Mouse (Mus musculus) urinary bladder, adult 18-20 months (tissue): ENCODE measurements around the gene Abhd12.
A peak's percentile ranks its signal among the peaks of the same experiment; 100 is the strongest.
"Not testable (repeated sequence)": the region's sequence is repeated elsewhere in the genome, so short reads cannot be mapped to it uniquely, and the experiment has no call there.

Source experiments
- DNase-seq, 2 experiments: peaks; one replicate each; pipeline ENCODE4 v3.0.0; 2022; ENCODE audit warnings: low spot score in 2 of 2, mixed read lengths in 2 of 2

Abhd12 gene

DNA sequence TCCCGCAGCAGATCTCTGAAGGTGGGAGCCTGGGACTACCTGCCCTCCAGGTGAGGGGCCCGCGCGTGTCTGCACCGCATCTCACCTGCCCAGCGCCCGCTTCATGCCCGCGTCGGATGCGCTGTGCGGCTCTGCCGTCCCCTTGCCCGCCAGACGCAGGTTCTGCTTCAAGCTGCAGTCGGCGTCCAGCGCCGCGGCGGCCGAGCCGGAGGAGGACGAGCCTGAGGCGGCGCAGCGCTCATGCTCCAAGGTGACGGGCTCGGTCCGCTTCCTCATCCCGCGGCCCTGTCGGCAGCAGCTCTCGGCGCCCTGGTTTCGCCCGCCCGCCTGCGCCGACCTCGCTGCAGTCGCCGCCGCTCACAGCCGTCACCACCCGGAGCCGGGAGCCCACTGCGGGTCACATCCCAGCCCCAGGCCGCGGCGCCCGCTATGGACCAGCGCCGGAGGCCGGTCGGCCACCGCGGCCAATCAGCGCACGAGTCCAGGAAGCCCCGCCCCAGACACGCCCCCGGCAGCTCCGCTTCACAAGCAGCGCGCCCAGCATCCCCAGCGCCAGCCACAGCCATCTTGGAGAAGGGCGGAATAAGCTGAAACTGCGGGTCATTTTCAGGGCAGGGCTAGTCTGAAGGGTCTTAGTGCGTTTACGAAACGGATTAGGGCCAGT lies at the start of gene Abhd12:
TSS of gene Abhd12 (minus strand) at position 470 of the 664 bp plus-strand sequence.
- DNase-seq, result peak; percentile 96 to 98

- DNase-seq, result no peak
Observed at GRCm38 (mm10) chr2:150951201-150951600, 46.7 kb upstream of the Abhd12 start.

GRCm38 (mm10) chr2:150950056-150950455 lies 45.5 kb upstream of the Abhd12 start:
- no peak for DNase-seq

DNA sequence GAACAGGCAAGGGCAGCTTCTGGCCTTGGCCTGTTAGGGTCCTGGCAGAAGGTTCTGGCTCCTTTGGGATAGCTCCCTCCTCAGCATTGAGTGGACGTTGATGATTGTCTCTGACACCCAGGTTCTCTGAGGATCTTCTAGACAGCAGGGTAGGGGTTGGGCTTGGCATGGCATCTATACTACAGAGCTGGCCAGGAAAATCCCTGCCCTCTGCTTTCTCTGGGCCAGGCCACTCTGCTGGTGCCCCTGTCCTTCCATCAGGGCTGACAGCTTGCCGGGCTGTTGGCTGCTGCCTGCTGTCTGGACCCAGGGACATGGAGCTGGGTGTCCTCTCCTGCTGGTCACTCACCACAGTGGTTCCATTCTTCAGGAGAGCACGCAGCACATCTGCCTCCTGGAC lies 45.1 kb upstream of the Abhd12 start:
- DNase-seq, result no peak

DNA sequence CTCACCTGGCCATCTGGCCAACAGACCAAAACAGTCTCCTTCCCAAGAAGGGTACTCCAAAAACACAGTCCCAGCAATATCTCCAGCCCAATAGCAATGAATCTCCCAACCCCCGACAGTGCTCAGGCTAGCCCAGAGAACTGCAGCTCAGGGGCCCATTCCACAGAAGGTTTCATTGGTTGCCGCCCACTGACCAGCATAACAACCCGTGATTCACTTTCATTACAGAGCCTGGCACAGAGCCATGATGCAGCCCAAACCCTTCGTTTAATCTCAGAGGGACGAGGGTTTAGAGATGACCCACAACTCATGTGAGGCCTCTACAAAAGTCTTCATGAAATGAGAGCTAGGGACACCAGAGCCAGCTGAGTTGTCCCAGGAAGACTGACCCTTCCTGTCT lies 44.2 kb upstream of the Abhd12 start:
- DNase-seq, result no peak

GRCm38 (mm10) chr2:150947880-150948611 lies 43.5 kb upstream of the Abhd12 start:
- not testable (repeated sequence) for DNase-seq

- not testable (repeated sequence) for DNase-seq
Observed at GRCm38 (mm10) chr2:150947341-150947740, 42.8 kb upstream of the Abhd12 start.

DNA sequence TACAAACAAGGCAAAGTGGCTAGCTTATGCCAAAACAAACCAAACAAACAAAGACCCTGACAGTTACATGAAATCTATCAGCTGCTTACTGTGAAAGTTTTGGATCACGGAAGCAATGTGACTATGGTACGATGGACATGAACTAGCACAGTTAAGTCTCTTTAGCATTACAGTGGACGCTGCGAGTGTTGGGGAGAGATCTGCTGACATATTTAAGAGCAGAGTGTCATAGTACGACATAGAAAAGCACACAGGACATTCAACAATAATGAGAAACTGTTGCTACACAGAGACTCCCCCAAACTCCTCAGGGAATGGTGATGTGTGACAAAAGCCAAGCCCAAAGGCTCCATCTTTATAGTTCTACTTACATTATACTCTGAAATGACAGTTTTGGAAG lies 39.5 kb upstream of the Abhd12 start:
- no peak for DNase-seq

DNA sequence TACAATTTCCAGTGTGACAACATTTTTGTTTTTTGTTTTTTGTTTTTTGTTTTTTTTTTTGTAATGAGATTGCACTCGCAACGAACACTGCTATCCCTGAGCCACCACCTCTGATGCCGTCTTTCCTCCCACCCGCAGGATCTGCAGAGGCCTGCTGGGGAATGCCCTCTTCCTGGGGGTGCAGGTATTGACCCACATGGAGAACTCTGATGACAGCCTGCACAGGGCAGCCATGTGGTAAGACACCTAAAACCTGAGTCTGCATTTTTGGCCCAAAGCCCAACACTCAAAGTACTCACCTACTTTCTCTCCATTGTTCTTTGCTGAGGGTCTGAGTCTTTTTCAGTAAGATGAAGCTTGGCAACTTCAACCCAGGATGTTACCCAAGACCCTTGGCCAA lies 30.1 kb upstream of the Abhd12 start:
- DNase-seq, result no peak

GRCm38 (mm10) chr2:150933482-150933881 lies 28.9 kb upstream of the Abhd12 start:
- no peak for DNase-seq

DNA sequence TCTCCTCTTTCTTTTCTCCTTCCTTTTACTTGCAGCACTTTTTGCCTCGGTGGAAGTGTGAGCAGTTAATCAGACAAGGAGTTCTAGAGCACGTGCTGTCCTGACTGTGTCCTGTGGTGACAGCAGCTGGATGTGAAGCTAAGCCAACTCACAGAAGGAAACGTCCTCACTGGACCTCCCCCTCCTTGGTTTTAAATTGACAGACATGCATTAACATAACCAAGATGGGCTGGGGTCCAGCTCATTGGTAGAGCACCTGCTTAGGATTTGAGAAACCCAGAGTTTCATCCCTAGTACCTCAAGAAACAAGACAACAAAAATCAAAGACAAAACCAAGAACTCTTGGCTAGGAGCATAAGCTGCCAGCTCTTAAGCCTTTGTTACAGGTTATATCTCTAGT lies 26.3 kb upstream of the Abhd12 start:
- DNase-seq, result no peak

GRCm38 (mm10) chr2:150929156-150929555 lies 24.6 kb upstream of the Abhd12 start:
- no peak for DNase-seq

- no peak for DNase-seq
Observed at GRCm38 (mm10) chr2:150927038-150927720, 22.6 kb upstream of the Abhd12 start.

DNA sequence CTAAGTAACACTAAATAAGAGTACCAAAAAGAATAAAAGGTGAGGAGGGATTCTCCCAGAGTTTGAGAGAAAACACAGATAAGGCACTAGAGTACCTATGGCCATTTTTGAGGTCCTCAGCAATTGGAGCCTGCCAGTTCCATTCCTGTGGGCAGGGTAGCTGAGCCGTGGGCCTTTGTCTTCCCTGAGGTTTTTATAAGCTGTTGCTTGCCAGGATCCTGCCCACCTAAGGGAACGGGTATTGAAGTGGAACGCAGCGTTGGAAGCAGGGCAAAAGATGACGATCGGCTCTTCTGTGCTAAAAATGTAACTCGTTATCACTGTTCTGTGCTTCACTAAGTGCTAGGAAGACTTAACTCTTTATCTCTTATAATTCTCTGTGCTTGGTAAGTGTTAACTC lies 19.0 kb upstream of the Abhd12 start:
- no peak for DNase-seq

DNA sequence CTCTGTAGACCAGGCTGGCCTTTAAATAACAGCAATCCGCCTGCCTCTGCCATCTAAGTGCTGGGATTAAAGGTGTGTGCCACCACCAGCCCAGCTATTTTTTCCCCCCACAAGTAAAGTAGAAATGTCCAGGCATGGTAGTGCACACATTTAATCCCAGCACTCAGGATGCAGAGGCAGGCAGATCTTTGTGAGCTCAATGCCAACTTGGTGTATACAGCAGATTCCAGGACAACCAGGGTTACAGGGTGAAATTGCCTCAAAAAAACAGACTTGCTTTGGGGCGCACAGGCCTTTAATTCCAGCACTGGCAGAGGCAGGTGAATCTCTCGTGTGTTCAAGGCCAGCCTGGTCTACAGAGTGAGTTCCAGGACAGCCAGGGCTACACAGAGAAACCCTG lies 18.5 kb upstream of the Abhd12 start:
- DNase-seq, result no peak

DNA sequence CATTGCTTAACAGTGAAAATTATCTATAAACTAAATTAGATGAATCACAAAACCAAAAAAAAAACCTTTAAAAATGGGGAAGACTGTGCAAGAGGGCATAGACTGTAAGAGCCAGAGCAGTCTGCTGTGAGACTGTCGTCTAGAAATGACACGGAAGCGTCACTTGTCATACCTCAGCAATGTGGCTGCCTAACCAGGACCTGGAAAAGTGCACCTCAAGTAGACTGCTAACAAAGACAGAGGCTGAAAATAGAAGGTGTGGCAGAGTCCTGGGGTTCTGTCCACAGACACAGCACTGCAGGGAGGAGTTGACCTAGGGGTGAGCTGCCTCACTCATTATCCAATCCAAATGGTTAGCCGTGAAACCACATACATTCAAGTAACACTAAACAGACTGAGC lies 17.6 kb upstream of the Abhd12 start:
- no peak for DNase-seq

DNA sequence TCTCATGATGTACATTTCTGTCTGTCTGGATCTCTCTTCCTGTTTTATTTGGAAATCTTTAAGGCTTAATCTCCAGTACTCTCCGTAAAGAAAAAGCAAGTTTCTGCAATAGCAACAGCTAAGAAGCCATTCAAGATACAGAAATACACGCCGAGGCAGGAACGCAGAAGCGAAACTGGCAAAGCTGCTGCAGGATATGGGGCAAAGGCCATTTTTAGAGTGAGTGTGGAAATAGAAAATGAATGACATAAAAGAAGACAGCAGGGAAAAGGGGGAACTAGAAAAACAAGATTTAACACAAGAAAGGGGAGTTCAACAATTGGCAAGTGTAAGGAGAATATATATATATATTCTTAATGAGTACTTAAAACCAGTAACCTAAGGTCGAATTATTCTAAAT lies 17.2 kb upstream of the Abhd12 start:
- no peak for DNase-seq

GRCm38 (mm10) chr2:150920543-150920942 lies 16.0 kb upstream of the Abhd12 start:
- no peak for DNase-seq

GRCm38 (mm10) chr2:150918720-150919119 lies 14.2 kb upstream of the Abhd12 start:
- DNase-seq, result no peak

DNA sequence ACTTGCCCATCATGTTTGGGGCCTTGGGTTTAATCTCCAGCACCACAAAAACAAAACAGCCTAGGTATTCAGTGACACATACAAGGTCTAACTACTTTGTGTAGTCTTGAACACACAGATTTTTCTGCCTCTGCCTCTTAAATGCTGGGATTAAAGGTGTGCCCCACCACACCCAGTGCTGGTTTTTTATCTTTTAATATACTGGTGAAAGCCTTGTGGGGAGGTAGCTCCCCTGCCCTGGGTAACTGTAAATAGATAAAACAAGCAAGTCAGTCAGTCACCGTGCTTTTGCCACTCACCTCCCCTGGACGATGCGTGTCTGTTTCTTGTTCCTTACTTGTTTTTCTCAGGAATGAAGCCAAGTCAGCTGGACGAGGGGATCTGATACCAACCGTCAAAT lies 11.2 kb upstream of the Abhd12 start:
- no peak for DNase-seq

GRCm38 (mm10) chr2:150914781-150915515 lies 10.4 kb upstream of the Abhd12 start:
- no peak for DNase-seq

- DNase-seq, result no peak
Observed at GRCm38 (mm10) chr2:150910295-150910881, 5.8 kb upstream of the Abhd12 start.
